Mouse (Mus musculus): ENCODE measurements around the gene Sectm1a.

DNA sequence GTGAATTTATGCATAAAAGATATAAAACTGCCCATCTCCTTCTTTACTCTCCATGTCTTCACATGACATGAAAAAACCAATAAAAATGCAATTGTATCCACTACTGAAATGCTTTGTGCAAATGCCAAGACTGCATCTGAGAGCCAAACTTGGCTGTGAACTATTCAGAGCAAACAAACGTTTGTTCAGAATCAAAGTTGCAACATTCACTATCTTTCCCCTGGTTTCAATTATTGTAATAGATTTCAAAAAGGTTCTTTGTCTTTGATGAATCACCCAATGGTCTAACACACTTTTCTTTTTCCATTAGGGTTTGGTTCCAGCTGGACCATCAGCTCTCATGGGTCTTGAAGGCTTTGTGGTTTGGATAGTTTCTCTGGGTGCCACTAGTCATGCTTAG lies 48.6 kb upstream of the Sectm1a start:
- TF ChIP-seq CTCF (IDR thresholded peaks at IDR 0.05; ENCODE audit: extremely low read depth, insufficient read depth, low read length) = no peak
- no peak for TF ChIP-seq POLR2A (IDR thresholded peaks at IDR 0.05; ENCODE audit: extremely low read depth, insufficient read depth, low read length)

Measured in cortical plate, adult 2 months (tissue).